Mouse (Mus musculus) ES-E14 (cell line): Measurements from ENCODE around the gene Txndc11. TPM values are rescaled to one million over a fixed set of nuclear protein-coding genes. Genes with fewer than 3 reads are reported as not detected.
A peak's percentile ranks its signal among the peaks of the same experiment; 100 is the strongest.

ENCODE experiments used
- DNase-seq: peaks from one replicate; pipeline ENCODE4 v3.0.0-alpha.2; 2013; ENCODE audit warnings: low read depth, low spot score
- H3K27ac ChIP-seq: 2 replicates; pipeline ENCODE4 v1.5.1; 2012; ENCODE audit warnings: low read depth, mild to moderate bottlenecking, low read length, moderate library complexity, mixed read lengths; ENCODE audit not compliant: poor library complexity, insufficient read depth, severe bottlenecking
- H3K36me3 ChIP-seq: 2 replicates; pipeline ENCODE4 v1.6.1; 2012; ENCODE audit warnings: mild to moderate bottlenecking, low read length, moderate library complexity, mixed read lengths; ENCODE audit not compliant: control insufficient read depth, poor library complexity, insufficient read depth, severe bottlenecking
- H3K4me1 ChIP-seq, 2 experiments: fragments of 150-350 bp in 1 of 2; sonication (generic) in 1 of 2; 2 replicates each; pipeline ENCODE4 v1.6.1; 2012; ENCODE audit warnings: low read length in 2 of 2, mild to moderate bottlenecking in 1 of 2, mixed read lengths in 1 of 2; ENCODE audit not compliant: control insufficient read depth in 2 of 2, insufficient read depth in 2 of 2, poor library complexity in 1 of 2
- H3K4me3 ChIP-seq, 2 experiments: fragments of 150-350 bp in 1 of 2; sonication (generic) in 1 of 2; 2 replicates each; pipeline ENCODE4 v1.5.1; 2012; ENCODE audit warnings: low read length in 2 of 2, low read depth in 1 of 2, mild to moderate bottlenecking in 1 of 2, mixed read lengths in 1 of 2; ENCODE audit not compliant: insufficient read depth in 1 of 2, poor library complexity in 1 of 2, severe bottlenecking in 1 of 2
- H3K9ac ChIP-seq: 2 replicates; pipeline ENCODE4 v1.6.1; 2012; ENCODE audit warnings: low read depth, mild to moderate bottlenecking, low read length, mixed read lengths; ENCODE audit not compliant: poor library complexity, insufficient read depth, severe bottlenecking
- H3K9me3 ChIP-seq: fragments of 150-350 bp; sonication (generic); 2 replicates; pipeline ENCODE4 v1.6.1; 2012; ENCODE audit warnings: low read depth, mild to moderate bottlenecking, low read length; ENCODE audit not compliant: control insufficient read depth, insufficient read depth
- CHD2 ChIP-seq: IDR thresholded peaks from 2 replicates; pipeline ENCODE4 v1.6.1; 2014; ENCODE audit warnings: mild to moderate bottlenecking, low read depth, low read length, inconsistent platforms
- HCFC1 ChIP-seq: IDR thresholded peaks from 2 replicates; pipeline ENCODE4 v1.6.1; 2012; ENCODE audit warnings: low read length, inconsistent platforms, borderline replicate concordance; ENCODE audit not compliant: insufficient read depth
- MAFK ChIP-seq: IDR thresholded peaks from 2 replicates; pipeline ENCODE4 v1.6.1; 2014; ENCODE audit warnings: mild to moderate bottlenecking, low read depth, low read length, inconsistent platforms; ENCODE audit not compliant: insufficient read depth
- ZC3H11A ChIP-seq: IDR thresholded peaks from 2 replicates; pipeline ENCODE4 v1.6.1; 2012; ENCODE audit warnings: low read depth, mild to moderate bottlenecking, inconsistent platforms, low read length, borderline replicate concordance
- ZNF384 ChIP-seq: IDR thresholded peaks from 2 replicates; pipeline ENCODE4 v1.6.1; 2012; ENCODE audit warnings: low read depth, low read length, inconsistent platforms
- in situ Hi-C, 2 experiments: fragments of 600-800 bp; cut with MboI; formaldehyde crosslinking; loops; one replicate each; pipeline ENCODE4 v1.15.1; 2025; ENCODE audit warnings: low sequenced_read_pairs in 2 of 2, inconsistent platforms in 1 of 2; ENCODE audit not compliant: unreplicated experiment in 2 of 2
- total RNA-seq: library from RNA; depleted of rRNA; stranded (reverse); fragments of 300-350 nt; gene quantifications from 2 replicates; pipeline ENCODE4 v1.2.3, GENCODE M21; 2012

Gene Txndc11
- total RNA-seq, 1 experiment, result 26.0 TPM

DNA sequence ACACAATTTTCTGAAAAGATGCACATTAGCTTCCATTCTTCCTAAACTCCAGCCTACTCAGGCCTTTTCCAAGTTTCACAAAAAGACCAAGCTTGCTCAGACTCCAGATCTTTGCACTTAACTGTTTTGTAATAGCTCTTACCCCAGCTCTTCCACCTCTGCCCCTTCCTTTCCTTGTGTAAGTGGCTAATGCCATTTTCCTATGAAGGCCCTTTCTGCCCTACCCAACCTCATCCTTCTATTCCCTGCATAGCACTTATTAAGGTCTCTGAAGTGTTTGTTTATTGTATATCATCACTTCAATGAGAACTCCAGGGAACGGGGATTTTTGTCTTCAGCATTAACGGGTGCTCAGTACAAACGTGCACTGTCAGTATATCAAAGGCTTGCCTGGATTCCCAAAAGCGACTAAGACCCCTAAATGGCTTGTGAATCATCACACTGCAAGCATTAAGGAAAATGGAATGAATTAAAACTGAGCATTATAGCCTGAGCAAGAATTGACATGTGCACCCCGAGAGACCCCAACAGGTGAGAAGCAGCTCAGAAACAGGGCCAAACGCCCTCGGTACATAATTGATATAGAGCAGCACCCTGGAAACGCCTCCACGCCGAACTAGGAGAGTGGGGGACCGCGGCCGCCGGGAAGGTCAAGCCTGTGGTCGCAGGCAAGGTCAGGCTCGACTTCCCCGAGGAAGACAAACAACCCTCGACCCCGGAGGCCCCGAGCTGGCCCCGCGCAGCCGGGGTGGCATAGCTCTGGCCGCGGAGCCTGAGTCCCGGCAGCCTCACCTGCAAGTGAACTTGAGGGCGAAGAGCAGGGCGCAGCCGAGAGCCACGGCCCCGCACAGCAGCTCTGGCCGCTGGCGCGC, 738 bp downstream of the Txndc11 start:
- in situ Hi-C loops, result no loop called here
- no peak for DNase-seq

DNA sequence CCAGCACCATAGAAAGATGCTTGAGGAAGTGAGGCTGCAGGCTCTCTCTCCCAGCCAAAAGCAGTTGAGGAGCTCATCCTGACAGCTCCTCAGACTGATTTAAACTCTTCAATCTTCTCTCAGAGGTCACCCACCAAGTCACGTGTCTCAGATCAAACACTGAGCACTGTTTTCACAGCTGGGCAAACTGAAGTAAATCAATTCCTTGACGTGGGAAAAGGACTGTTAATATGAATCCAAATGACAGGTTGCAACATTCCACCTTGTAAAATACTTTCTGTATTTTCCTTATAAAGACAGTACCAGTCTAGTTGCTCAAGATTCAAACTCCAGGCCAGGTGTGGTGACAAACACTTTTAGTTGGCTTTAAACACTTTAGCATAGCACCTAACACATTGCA, 1.6 kb downstream of the Txndc11 start:
- no peak for DNase-seq
- H3K27ac ChIP-seq, result no peak overlapping the region
- no peak overlapping the region for H3K9ac ChIP-seq
- peaks cover 7% of the 10 kb centered on the region; the same call in 1 of the 2 replicates for H3K36me3 ChIP-seq
- TF ChIP-seq HCFC1, result no peak
- no peak for TF ChIP-seq CHD2
- no peak for TF ChIP-seq ZNF384
- no peak for TF ChIP-seq ZC3H11A
- no peak for TF ChIP-seq MAFK
- H3K4me3 ChIP-seq, result no peak overlapping the region
- in situ Hi-C loops, result no loop called here
- no peaks in the 10 kb centered on the region for H3K9me3 ChIP-seq
- no peaks in the 10 kb centered on the region for H3K4me1 ChIP-seq

More for the DNA sequence above, 738 bp downstream of the Txndc11 start:
- Histone ChIP-seq H3K9me3 (no peaks in the 10 kb centered on the region), H3K36me3 (peaks cover 2% of the 10 kb centered on the region; the same call in 1 of the 2 replicates), H3K9ac (peak overlapping the region; percentile 92), H3K4me1 (no peaks in the 10 kb centered on the region), H3K4me3 (peak overlapping the region; percentile 81 to 86), H3K27ac (0 out of 2 replicates have a peak overlapping the region, but pooled peaks have one; percentile 30)
- no peak for TF ChIP-seq ZC3H11A
- TF ChIP-seq CHD2, result no peak
- no peak for TF ChIP-seq HCFC1

DNA sequence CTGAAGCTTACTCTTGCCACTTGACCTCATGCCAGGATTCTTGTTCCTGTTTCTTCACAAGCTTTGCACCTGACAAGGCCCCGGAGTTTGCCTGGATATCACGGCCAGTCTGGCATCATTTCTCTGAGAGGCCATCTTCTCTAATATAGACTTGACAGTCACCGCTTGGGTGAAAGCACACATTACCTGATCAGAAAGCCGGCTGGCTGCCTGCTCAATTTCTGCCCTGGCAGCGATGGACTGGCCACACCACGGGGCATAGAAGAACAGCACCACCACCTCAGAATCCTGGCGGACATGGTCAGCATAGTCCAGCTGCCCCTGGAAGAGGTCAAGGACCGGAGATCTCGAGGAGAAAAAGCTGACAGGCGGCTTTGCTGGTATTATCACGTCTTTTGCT, 6.1 kb downstream of the Txndc11 start:
- H3K9ac ChIP-seq, result no peak overlapping the region
- H3K36me3 ChIP-seq, result peaks cover 5% of the 10 kb centered on the region
- H3K4me3 ChIP-seq, result no peak overlapping the region
- no peak for DNase-seq
- no peak overlapping the region for H3K27ac ChIP-seq
- no peaks in the 10 kb centered on the region for H3K9me3 ChIP-seq
- TF ChIP-seq MAFK (no peak), HCFC1 (no peak), ZC3H11A (no peak), CHD2 (no peak), ZNF384 (no peak)
- no peaks in the 10 kb centered on the region for H3K4me1 ChIP-seq
- in situ Hi-C loops, result no loop called here

DNA sequence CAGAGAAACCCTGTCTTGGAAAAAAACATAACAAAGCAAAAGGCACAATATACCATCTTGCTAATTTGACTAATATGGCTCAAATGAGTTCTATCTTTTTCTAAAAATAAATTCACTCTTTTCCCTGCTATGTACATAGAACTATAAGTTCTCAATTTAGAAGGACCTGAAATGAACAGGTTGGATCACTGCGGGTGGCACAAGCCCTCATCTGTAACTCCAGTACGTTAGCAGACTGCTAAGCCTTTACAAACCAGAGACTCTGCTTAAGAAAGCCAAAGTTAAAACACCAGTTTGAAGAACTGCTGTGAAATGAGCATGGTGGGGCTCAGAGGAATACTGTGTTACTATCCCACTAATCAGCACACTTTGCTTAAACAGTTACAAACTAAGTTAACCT, 9.1 kb downstream of the Txndc11 start:
- H3K9me3 ChIP-seq, result no peaks in the 10 kb centered on the region
- H3K36me3 ChIP-seq, result peaks cover 5% of the 10 kb centered on the region
- H3K4me3 ChIP-seq, result no peak overlapping the region
- no peak for TF ChIP-seq ZC3H11A
- TF ChIP-seq CHD2, result no peak
- TF ChIP-seq ZNF384, result no peak
- TF ChIP-seq HCFC1, result no peak
- no peak overlapping the region for H3K27ac ChIP-seq
- H3K9ac ChIP-seq, result no peak overlapping the region
- no peaks in the 10 kb centered on the region for H3K4me1 ChIP-seq
- no peak for DNase-seq
- in situ Hi-C loops, result no loop called here

DNA sequence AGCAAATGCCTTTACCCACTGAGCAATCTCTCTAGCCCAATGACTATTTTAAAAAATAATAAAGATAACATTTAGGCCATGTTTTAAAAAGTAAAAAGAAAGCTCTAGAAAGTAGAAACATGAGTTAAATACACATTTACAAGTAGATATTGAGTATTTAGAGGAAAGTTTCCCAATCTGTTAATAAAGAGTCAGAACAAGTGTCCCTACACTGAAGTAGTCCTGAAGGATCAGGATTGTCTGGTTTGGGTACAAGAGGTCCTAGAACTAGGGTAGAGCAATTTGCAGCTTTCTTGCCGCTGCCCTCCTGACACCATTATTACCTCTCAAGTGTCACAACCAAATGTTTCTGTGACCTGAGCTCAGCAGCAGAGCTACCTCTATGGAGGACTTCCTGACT, 10.3 kb downstream of the Txndc11 start:
- Histone ChIP-seq H3K27ac (no peak overlapping the region), H3K9me3 (no peaks in the 10 kb centered on the region), H3K36me3 (peaks cover 5% of the 10 kb centered on the region), H3K9ac (no peak overlapping the region), H3K4me1 (no peaks in the 10 kb centered on the region), H3K4me3 (no peak overlapping the region)
- in situ Hi-C loops, result no loop called here
- no peak for TF ChIP-seq ZC3H11A
- no peak for TF ChIP-seq MAFK
- DNase-seq, result no peak
